Mouse (Mus musculus) liver, adult 2 months (tissue): ENCODE measurements around the gene Rbm45.

Source experiments
- CTCF ChIP-seq: fragments of 200-500 bp; IDR thresholded peaks from 2 replicates; pipeline ENCODE4 v1.5.1; 2011; ENCODE audit warnings: low read depth, low read length, control low read depth
- POLR2A ChIP-seq: fragments of 200-500 bp; IDR thresholded peaks from 2 replicates; pipeline ENCODE4 v1.6.1; 2011; ENCODE audit warnings: low read length, control low read depth; ENCODE audit not compliant: insufficient read depth; ENCODE audit errors: extremely low read depth

- TF ChIP-seq CTCF (no peak), POLR2A (no peak)
These were observed 21.9 kb upstream of the Rbm45 start for GRCm38 (mm10) chr2:76347839-76348238.
